Mouse (Mus musculus) liver, postnatal 0 days (tissue): Measurements from ENCODE around the gene Dync2li1. TPM values are rescaled to one million over a fixed set of nuclear protein-coding genes. Genes with fewer than 3 reads are reported as not detected.

Source experiments
- ATAC-seq: fragments of 200-750 bp; cut with Nextera tagmentation; 2 replicates; pipeline ENCODE4 v1.8.0; 2017; ENCODE audit warnings: mild to moderate bottlenecking, moderate library complexity
- DNase-seq: peaks from one replicate; pipeline ENCODE4 v3.0.0-alpha.2; 2016
- H3K27ac ChIP-seq: fragments of 300-500 bp; sonication (generic); 2 replicates; pipeline ENCODE4 v1.5.1; 2014; ENCODE audit warnings: antibody characterized with exemption, moderate library complexity, mild to moderate bottlenecking, low read depth
- H3K27me3 ChIP-seq: fragments of 300-500 bp; sonication (generic); 2 replicates; pipeline ENCODE4 v1.6.1; 2014; ENCODE audit warnings: low read length, control low read depth, mixed read lengths; ENCODE audit not compliant: insufficient read depth
- H3K36me3 ChIP-seq: fragments of 300-500 bp; sonication (generic); replicated peaks from 2 replicates; pipeline ENCODE4 v1.6.1; 2014; ENCODE audit warnings: mild to moderate bottlenecking, control low read depth, low read length, moderate library complexity, mixed read lengths; ENCODE audit not compliant: insufficient read depth
- H3K4me1 ChIP-seq: fragments of 300-500 bp; sonication (generic); 2 replicates; pipeline ENCODE4 v1.6.1; 2014; ENCODE audit warnings: antibody characterized with exemption, mild to moderate bottlenecking, control low read depth; ENCODE audit not compliant: insufficient read depth
- H3K4me2 ChIP-seq: fragments of 300-500 bp; sonication (generic); 2 replicates; pipeline ENCODE4 v1.6.1; 2014; ENCODE audit warnings: low read depth, mild to moderate bottlenecking, low read length, moderate library complexity, mixed read lengths
- H3K4me3 ChIP-seq: fragments of 300-500 bp; sonication (generic); 2 replicates; pipeline ENCODE4 v1.5.1; 2014; ENCODE audit warnings: low read depth, low read length
- H3K9ac ChIP-seq: fragments of 300-500 bp; sonication (generic); replicated peaks from 2 replicates; pipeline ENCODE4 v1.6.1; 2014; ENCODE audit warnings: mild to moderate bottlenecking, moderate library complexity
- H3K9me3 ChIP-seq: fragments of 300-500 bp; sonication (generic); 2 replicates; pipeline ENCODE4 v1.6.1; 2016; ENCODE audit warnings: mild to moderate bottlenecking, control low read depth, low read length, mixed read lengths
- CTCF ChIP-seq: sonication (generic); IDR thresholded peaks from 2 replicates; pipeline ENCODE4 v1.5.1; 2016; ENCODE audit warnings: antibody characterized with exemption, low read depth
- EP300 ChIP-seq: IDR thresholded peaks from 2 replicates; pipeline ENCODE4 v1.6.1; 2016; ENCODE audit warnings: antibody characterized with exemption, low read depth, mild to moderate bottlenecking
- WGBS: fragments of 180-500 bp; shearing (Covaris S2); extraction: QIAGEN DNeasy Blood & Tissue Kit; methylation state at CpG from one replicate; pipeline ENCODE4 v1.1.7; 2014; ENCODE audit not compliant: insufficient replicate concordance; 5-methylcytosine and 5-hydroxymethylcytosine counted together
- polyA plus RNA-seq: library from polyadenylated mRNA; unstranded; fragments of >200 nt; fragmentation: Nextera tagmentation; extraction: Ambion mirVana; gene quantifications from 2 replicates; pipeline ENCODE4 v1.2.1, GENCODE M21; 2015

Gene Dync2li1
- polyA plus RNA-seq, 1 experiment from 2014 or later: 2.4 TPM

- TF ChIP-seq EP300: no peak
- TF ChIP-seq CTCF: no peak
- no peak; the same call in 1 of the 2 replicates for ATAC-seq
- Histone ChIP-seq H3K27me3 (peaks cover 8% of the 10 kb centered on the region), H3K9me3 (no peaks in the 10 kb centered on the region), H3K9ac (no peak overlapping the region), H3K27ac (no peak overlapping the region), H3K4me2 (no peak overlapping the region), H3K4me1 (peaks cover 6% of the 10 kb centered on the region; the same call in 1 of the 2 replicates), H3K36me3 (no peaks in the 10 kb centered on the region), H3K4me3 (no peak overlapping the region)
- 67% methylated on average over 16 of the region's 16 CpGs for WGBS
- no peak for DNase-seq
Measured at GRCm38 (mm10) chr17:84672376-84673369, 46.4 kb downstream of the Dync2li1 start.

DNA sequence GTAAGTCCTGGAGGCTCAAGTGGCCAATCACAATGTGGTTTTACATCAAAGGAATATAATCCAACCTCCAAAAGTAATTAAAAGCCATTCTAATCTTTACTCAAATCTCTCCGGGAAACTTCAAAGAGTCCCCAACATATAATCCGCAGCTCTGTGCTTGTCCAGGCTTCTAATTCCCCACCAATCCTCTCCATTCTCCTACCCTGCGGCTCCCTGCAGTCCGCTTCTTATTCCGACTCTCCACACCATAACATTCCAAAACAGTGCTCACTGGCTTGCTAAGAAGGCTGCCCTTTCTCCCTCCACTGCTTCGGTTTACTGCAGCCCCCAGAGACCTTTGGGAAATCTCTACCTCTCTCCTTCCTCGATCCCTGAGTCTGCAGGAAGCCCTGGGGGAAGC, 47.8 kb downstream of the Dync2li1 start:
- Histone ChIP-seq H3K4me3 (no peak overlapping the region), H3K27ac (no peak overlapping the region), H3K4me1 (peaks cover 6% of the 10 kb centered on the region; the same call in 1 of the 2 replicates), H3K9ac (no peak overlapping the region), H3K27me3 (peaks cover 8% of the 10 kb centered on the region), H3K36me3 (no peaks in the 10 kb centered on the region), H3K4me2 (no peak overlapping the region), H3K9me3 (no peaks in the 10 kb centered on the region)
- DNase-seq (no peak), ATAC-seq (no peak)
- TF ChIP-seq EP300 (no peak), CTCF (no peak)
- 67% methylated on average over 7 of the region's 7 CpGs for WGBS

DNA sequence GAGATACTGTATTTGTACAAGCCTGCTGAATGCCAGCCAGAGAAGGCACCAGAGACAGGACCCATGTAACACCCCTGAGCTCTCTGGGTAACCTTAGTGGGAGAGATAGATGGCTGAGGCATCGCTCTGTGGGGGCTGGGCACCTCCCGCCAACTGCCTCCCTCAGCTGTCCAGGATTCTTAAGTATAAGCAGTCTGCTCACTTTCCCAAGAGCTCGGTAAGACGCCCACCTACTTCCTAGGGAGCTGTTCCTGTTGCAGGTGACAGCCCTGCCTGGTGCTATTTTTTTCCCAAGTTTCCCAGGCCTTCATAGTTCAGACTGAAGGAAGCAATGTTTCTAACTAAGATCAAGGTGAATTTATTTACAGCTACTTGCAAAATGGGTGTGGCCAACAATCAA, 48.9 kb downstream of the Dync2li1 start:
- Histone ChIP-seq H3K9me3 (no peaks in the 10 kb centered on the region), H3K27me3 (peaks cover 8% of the 10 kb centered on the region), H3K9ac (no peak overlapping the region), H3K27ac (no peak overlapping the region), H3K4me1 (peaks cover 6% of the 10 kb centered on the region; the same call in 1 of the 2 replicates), H3K4me2 (no peak overlapping the region), H3K36me3 (no peaks in the 10 kb centered on the region), H3K4me3 (no peak overlapping the region)
- no peak for ATAC-seq
- no peak for TF ChIP-seq CTCF
- TF ChIP-seq EP300: no peak
- no peak for DNase-seq
- WGBS: 59% methylated on average over 4 of the region's 4 CpGs

GRCm38 (mm10) chr17:84675951-84676366, 49.7 kb downstream of the Dync2li1 start, which contains the start of gene Abcg8:
Gene Abcg8, plus strand, starts transcription at chr17:84676302.
- peaks cover 8% of the 10 kb centered on the region for H3K27me3 ChIP-seq
- peaks cover 6% of the 10 kb centered on the region; the same call in 1 of the 2 replicates for H3K4me1 ChIP-seq
- 0 out of 2 replicates have a peak within 1 kb of the TSS, but pooled peaks have one; percentile 1 for H3K9ac ChIP-seq
- 4% methylated on average over 24 of the region's 24 CpGs for WGBS
- TF ChIP-seq EP300: no peak
- no peak for TF ChIP-seq CTCF
- H3K4me3 ChIP-seq: peak within 1 kb of the TSS; percentile 9; the same call in 1 of the 2 replicates
- no peak within 1 kb of the TSS for H3K27ac ChIP-seq
- no peaks in the 10 kb centered on the region for H3K9me3 ChIP-seq
- ATAC-seq (no peak), DNase-seq (no peak)
- H3K4me2 ChIP-seq: peak within 1 kb of the TSS; percentile 44
- no peaks in the 10 kb centered on the region for H3K36me3 ChIP-seq

DNA sequence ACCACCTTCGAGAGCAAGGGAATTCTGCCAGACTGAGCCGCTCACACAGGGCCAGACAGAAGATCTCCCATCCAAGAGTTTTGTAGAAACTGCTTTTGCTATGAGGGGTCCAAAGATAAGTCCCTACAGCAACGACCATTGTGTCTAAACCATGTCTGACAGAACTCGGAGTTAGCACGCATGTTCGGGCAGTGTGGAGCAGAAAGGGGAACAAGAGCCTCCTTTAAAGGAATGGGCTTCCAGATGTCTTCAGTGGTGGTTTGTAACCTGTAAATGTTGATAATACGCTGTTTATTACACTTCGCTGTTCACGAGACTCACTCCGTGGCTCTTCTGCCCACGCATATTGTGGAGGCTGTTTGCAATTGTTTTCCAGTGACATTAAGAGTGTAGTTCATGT, 51.3 kb downstream of the Dync2li1 start:
- H3K4me3 ChIP-seq: no peak overlapping the region
- DNase-seq (no peak), ATAC-seq (no peak)
- H3K36me3 ChIP-seq: no peaks in the 10 kb centered on the region
- H3K4me1 ChIP-seq: peaks cover 3% of the 10 kb centered on the region; the same call in 1 of the 2 replicates
- no peak for TF ChIP-seq EP300
- TF ChIP-seq CTCF: no peak
- H3K9me3 ChIP-seq: no peaks in the 10 kb centered on the region
- H3K9ac ChIP-seq: no peak overlapping the region
- H3K4me2 ChIP-seq: no peak overlapping the region
- WGBS: 53% methylated on average over 11 of the region's 11 CpGs
- H3K27me3 ChIP-seq: peaks cover 8% of the 10 kb centered on the region
- H3K27ac ChIP-seq: no peak overlapping the region

DNA sequence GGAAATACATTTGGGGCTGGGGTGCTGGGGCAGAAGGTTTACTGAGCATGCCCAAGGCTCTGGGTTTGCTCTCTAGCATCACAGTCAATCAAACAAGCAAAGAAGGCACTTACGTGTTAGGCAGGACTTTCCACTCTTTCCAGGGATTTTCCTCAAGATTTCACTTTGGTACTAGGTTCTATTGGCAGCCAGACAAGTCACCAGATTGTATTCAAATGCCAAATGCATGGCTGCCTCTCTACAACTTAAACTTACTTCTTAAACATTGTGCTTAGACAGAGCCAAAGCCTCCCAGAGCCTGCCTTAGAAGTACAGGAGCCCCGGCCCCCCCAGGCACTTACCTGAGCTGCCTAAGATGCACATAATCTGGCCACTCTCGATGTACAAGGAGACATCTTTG, 55.4 kb downstream of the Dync2li1 start:
- ATAC-seq: no peak
- no peaks in the 10 kb centered on the region for H3K27me3 ChIP-seq
- DNase-seq: no peak
- H3K36me3 ChIP-seq: no peaks in the 10 kb centered on the region
- H3K4me1 ChIP-seq: peaks cover 4% of the 10 kb centered on the region; the same call in 1 of the 2 replicates
- H3K9me3 ChIP-seq: no peaks in the 10 kb centered on the region
- no peak overlapping the region for H3K9ac ChIP-seq
- H3K4me3 ChIP-seq: 0 out of 2 replicates have a peak overlapping the region, but pooled peaks have one; percentile 15
- WGBS: 77% methylated on average over 3 of the region's 3 CpGs
- TF ChIP-seq CTCF (no peak), EP300 (no peak)
- H3K27ac ChIP-seq: no peak overlapping the region
- H3K4me2 ChIP-seq: peak overlapping the region; percentile 52
